Mouse (Mus musculus): ENCODE results near the gene Nuak1.

Gene Nuak1

DNA sequence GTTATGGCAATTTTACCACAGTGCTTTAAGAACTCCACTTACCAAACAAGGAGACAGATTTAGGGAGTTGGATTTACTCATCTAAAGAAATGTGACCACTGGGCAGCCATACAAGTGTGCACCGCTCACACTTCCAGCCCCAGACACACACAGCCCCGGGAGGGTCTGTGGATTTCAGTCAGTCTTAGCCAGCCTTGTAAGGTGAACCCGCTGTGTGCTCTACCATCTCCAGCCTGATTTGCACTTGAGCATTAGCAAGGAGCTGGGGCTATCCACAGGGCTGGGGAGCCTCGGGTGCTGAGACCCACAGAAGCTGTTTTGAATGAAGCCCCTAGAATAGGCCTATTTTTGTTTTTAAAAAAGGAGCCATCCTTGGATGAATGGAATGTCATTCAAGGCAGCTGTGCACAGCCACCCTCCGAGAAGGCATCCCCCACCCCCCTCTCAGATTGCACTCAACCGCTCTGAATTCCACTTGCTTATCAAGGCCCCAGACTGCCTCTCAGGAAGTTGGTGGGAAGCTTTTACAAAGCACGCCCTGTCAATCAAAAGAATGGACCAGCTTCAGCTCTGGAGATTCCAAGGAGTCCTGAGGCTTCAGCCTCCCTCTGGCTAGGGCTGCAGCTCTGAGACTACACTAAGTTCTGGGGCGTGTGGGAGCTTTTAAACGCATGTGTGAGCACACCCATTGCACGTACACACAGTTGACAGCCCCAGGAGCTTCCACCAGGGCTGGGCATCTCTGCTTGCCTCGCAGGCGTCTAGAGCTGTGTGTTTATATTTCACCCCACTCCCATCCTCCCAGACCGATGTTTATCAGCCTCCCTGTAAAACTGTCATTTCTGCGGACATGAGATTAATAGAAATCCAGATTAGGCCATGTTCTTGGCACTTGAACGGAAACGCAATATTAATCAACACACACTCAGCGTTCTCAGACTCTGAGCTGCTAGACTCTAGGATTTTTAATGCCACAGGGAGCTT lies 57.2 kb downstream of the Nuak1 start:
- in situ Hi-C loops (cut with MboI, MseI) = no loop called here

DNA sequence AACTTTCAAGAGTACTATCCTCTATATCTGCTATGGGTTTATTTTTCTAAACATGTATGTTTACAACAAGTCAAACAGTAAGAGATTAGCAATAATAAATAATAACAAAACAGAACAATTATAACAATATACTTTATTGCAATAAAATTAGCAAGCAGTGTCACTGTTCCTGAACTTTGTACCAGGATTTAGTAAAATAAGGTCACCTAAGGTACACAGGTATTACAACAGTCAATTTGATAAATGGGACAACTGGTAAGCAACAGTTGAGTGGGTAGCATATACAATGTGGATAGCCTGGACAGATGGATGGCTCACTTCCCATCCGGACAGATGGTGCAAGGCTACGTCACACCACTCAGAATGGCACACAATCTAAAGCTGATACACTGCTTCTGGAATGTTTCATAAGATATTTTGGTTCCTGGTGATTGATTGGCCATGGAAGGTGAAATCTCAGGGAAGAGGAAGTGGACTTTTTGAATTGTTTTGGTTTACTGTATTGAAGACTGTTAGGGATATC lies 59.1 kb downstream of the Nuak1 start:
- in situ Hi-C loops (cut with MboI, MseI) = no loop called here

- in situ Hi-C loops (cut with MboI, MseI) = no loop called here
Observed at GRCm38 (mm10) chr10:84379366-84379765, 61.0 kb downstream of the Nuak1 start.

DNA sequence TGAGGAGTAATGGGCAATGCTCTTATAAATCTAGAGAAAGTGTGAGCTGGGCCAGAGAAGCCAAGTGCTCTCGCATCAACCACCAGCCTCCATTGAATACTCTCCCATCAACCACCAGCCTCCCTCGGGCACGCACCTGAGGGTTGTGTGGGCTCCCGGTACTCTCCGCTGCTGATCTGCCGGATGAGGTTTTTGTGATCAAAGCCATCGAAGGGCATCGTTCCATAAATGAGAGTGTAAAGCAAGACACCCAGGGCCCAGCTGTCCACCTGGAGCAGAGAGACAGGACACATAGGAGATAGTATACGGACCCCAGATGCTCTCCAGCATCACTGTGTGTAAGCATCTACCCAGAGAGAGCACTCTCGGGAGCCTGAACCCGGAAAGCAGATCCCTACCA lies 62.4 kb downstream of the Nuak1 start:
- in situ Hi-C loops (cut with MboI, MseI) = no loop called here

DNA sequence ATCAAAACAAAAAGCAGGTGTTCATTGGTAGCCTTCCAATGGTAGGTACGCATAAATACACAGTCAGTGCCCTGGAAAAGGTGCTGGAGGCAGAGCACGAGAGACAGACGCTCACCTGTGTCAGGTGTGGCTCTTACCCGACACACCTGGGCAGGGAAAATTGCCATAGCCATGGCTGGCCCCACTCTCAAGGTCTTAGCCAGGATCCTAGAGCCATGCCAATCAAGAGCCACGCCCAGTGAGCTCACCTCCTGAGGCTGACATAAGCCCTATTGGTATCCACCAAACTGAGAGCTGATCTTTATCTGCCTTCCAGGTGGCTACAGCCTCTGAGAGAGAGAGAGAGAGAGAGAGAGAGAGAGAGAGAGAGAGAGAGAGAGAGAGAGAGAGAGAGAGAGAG lies 64.1 kb downstream of the Nuak1 start:
- in situ Hi-C loops (cut with MboI, MseI) = no loop called here

DNA sequence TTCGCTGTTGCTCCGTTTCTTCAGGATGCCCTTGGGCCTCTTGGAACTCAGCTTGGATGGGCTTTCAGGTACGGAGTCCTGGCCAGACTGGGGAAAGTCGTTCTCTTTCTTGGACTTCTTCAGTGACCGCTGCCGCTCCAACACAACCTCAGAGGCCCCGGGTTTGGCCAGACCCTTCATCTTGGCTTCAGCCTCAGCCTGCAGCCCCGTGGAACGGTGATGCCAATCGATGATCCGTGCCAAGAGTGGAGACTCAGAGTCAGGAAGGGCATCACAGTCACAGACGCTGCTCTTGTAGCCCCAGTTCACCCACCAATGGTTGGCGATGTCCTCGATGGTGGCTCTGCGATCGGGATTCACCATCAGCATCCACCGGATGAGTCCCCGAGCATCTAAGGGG lies 65.4 kb downstream of the Nuak1 start:
- in situ Hi-C loops (cut with MboI, MseI) = no loop called here

DNA sequence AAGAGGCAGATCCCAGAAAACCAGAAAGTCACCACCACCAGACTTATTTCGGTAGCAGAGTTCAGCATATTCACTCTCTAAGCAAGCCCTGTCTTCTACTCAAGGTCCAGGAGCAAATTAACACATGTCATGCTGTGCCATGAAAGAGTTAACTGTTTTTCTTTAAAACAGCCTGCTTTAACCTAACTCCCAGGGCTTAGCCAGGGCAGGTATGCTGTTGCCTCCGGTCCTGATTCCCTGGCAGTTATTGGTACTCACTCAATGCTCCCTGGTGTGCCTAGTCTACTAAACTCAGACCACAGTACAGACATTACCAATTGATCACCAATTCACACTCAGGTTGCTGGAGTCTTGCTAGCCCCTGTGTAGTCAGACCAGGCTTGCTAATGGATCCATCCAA lies 66.9 kb downstream of the Nuak1 start:
- in situ Hi-C loops (cut with MboI, MseI) = no loop called here

- in situ Hi-C loops (cut with MboI, MseI) = no loop called here
Observed at GRCm38 (mm10) chr10:84372161-84373095, 68.0 kb downstream of the Nuak1 start.

GRCm38 (mm10) chr10:84371681-84372160 lies 68.7 kb downstream of the Nuak1 start:
- in situ Hi-C loops (cut with MboI, MseI) = no loop called here

DNA sequence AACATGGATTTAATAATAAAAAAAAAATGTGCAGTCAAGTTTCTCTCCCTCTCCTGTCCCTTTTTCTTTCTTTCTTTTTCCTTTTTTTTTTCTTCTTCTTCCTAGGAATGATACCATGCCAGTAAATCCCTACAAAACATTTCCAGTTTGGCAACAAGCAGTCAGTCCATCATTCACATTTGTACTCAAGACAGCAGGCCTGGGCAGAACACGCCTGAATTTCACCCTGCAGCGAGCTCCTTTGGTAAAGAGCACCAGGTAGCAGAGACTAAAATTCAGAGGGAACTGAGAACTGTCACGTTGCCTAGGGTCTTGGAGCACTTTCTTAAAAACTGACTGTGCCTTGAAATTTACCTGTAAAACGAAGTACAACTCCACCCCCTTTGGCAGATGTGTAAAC lies 69.2 kb downstream of the Nuak1 start:
- in situ Hi-C loops (cut with MboI, MseI) = no loop called here

GRCm38 (mm10) chr10:84369646-84370314 lies 70.6 kb downstream of the Nuak1 start:
- in situ Hi-C loops (cut with MboI, MseI) = no loop called here

DNA sequence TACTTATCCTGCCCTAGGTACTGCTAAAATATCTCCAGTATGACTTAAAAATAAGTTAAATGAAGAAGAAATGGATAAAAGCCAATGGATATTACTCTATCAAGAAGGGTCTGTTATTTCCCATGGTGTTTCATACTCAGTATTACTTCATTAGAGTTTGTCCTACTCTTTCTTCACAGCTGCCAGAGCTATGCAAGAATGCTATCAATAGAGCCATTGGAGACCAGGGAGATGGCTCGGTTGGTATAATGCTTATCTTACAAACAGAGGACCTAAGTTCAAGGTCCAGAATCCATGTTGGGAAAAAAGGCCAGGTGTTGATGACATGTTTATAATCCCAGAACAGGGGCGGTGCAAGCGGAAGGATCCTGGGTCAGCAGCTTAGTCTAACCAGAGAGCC lies 72.2 kb downstream of the Nuak1 start:
- in situ Hi-C loops (cut with MboI, MseI) = no loop called here

GRCm38 (mm10) chr10:84365166-84365865 lies 75.1 kb downstream of the Nuak1 start:
- in situ Hi-C loops (cut with MboI, MseI) = no loop called here

- in situ Hi-C loops (cut with MboI, MseI) = no loop called here
Observed at GRCm38 (mm10) chr10:84363833-84364232, 76.6 kb downstream of the Nuak1 start.

DNA sequence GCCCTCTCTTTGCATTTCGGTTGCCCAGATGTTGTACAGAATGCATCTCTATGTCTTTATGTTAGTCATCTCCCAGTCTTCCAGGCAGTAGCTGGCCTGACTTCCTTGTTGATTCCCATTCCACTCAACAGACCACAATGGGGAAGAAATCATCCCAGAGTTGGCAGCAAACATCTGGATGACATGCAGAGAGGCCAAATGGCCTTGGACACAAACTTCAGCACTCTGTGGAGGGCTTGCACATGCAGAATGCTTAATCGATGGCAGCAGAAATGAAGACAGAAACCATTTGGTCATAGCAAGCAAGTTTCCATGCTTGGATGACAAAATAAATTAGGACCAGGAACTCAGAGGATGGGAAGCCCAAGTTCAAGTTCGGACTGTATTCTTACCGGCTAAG lies 79.4 kb downstream of the Nuak1 start:
- in situ Hi-C loops (cut with MboI, MseI) = no loop called here

- in situ Hi-C loops (cut with MboI, MseI) = no loop called here
Observed at GRCm38 (mm10) chr10:84360391-84360790, 80.0 kb downstream of the Nuak1 start.

GRCm38 (mm10) chr10:84358738-84359120 lies 81.7 kb downstream of the Nuak1 start:
- in situ Hi-C loops (cut with MboI, MseI) = no loop called here

GRCm38 (mm10) chr10:84357997-84358737 lies 82.2 kb downstream of the Nuak1 start:
- in situ Hi-C loops (cut with MboI, MseI) = no loop called here

DNA sequence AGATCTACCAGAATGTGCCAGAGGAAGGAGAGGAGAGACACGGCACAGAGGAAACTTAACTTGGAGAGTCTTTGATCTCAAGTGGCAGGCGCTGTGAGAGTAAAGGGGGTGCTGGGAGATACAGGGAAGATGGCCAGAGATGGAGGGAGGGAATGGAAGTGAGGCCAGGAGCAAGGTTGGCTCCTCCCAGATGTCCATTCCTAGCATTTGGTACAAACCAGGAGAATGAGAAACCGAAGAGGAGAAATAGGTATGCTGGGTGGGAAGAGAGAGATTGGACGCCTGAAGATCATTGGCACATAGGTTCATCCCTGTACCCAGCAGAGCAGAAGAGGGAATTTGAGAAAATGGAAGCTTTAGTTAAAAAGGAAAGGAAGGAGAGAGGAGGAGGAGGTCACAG lies 82.8 kb downstream of the Nuak1 start:
- in situ Hi-C loops (cut with MboI, MseI) = no loop called here

GRCm38 (mm10) chr10:84354323-84354722 lies 86.1 kb downstream of the Nuak1 start:
- in situ Hi-C loops (cut with MboI, MseI) = no loop called here

All from regulatory T cell (primary cell).